Mouse (Mus musculus): ENCODE data around the gene Tsen15.
"Not testable (repeated sequence)": the region's sequence is repeated elsewhere in the genome, so short reads cannot be mapped to it uniquely, and the experiment has no call there.

The Tsen15 gene

DNA sequence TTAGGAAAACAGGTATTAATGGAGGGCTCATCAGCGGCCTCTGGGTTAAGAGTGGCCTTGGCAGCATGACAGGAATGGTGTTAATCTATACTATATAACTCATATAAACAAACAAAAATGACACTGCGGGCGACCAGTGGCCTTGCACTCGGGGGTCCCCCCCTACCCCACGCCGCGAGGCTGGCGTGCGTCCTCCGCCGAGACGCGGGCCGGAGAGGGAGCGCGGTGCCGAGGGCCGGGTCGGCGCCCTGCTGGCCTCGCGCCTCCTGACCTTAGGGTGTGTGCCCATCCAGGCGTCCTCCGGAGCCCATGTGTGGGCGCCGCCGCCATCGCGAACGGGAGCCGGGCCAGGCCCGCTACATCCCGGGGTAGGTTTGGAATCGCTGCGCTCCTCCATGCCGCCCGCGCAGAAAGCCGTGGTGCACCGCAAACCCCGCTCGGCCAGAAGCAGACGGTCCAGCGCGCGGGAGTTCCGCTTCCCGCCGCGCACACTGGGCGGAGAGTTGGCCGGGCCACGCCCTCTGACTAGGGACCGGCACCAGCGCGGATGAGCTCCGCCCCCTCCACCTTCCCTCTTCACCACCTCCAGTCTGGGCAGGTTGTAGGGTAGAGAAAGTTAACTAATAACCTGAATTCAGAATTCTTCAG lies at the start of gene Tsen15:
Gene Tsen15, minus strand, starts transcription at position 501 of the 648 bp plus-strand sequence.
- DNase-seq: peak; percentile 90

DNA sequence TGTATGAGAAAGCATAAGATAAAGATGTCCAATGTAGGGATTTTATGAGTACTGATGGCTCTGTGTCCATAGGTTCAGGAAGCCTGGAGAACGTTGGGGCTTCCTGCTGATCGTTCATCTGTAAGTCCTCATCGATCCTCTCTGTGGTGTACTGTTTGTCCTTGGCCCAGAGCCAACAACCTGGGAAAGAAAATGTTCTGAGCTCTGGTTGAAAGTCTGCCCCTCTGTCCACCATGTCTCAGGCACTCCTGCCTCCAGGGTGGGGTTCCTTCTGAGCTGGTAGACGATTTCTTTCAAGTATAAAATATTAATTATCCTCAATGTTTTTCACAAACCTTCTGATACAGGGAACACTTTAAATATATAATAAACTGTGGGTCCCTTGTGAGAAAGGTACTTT lies 47.7 kb upstream of the Tsen15 start:
- no peak for DNase-seq

DNA sequence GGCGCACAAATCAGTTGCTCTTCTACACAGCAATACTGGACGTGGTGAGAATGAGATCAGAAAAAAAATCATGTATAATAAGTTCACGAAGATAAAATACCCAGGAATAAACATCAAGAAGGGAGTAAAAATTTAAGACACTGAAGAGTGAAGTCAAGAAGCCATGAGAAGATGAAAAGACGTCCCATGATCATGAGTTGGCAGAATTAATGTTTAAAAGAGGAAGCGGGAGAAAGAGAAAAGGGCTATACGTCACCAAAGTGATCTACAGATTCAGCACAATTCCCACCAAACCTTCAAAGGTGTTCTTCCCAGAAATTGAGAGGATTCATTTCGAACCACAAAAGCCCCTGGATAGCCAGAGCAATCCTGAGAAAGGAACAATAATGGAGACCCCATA lies 43.3 kb upstream of the Tsen15 start:
- no peak for DNase-seq

DNA sequence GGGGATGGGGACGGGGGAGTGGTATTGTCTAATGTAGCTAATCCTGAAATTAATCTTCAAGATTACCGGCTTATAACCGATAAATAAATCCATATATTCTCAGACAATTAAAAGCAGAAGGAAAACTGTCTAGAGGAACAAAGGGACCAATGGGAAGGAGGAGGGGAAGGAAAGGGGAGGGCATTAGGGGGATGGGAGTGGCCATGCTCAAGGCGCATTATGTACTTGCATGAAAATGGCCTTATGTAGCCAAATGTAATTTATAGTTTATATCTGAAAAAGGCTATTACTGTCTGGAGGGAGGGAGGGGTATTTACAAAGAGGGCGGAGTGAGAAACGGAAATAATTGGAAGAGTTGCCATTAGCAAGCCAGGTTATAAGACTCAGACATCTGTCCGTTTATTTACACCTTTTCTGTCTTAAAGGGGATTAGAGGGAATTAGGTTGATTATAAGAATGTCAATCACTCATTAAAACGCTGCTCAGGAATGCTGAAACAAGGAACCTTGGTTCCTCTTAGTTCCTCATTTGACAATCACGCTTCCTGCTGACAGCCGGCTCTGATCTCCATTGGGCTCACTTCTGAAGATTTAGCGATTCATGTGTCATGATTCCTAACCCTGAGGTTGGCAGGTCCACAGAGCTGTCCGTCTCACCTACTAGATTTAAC lies 41.6 kb upstream of the Tsen15 start:
- no peak for DNase-seq

DNA sequence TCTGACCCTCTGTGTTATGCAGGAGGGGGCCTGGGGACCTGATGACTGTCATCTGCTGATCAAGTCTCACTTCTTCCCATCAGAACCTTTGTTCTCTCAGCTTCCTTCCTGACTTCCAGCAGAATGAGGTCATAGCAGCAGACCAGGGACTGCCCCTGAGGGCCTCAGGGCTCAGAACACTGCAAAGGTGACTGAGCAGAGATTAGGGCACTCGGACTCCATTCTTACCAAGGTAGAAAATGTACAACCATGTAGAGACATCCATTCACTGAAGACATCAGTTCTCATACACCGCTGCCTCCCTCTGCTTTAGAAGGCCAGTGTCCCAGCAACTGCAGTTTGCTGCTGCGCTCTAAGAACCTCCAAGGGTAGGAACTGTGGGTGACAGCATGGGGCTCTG lies 36.6 kb upstream of the Tsen15 start:
- no peak for DNase-seq

DNA sequence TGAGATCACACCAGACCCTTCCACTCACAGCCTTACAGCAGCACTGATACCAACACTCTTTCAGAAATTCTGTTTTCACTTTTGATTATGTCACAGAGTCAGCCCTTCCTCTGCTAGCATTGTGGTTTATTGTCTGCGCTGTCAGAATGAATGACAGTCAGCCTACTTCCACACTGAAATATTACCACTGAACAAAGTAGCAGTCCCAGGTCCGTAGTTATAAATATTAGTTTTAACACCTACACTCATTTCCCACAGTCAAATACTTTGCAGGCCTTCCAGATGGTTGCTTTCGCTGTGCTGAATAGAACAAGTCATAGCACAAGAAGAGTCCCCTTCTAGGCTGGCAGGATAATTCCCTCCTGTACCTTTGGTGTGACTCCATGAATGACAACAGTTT lies 35.8 kb upstream of the Tsen15 start:
- no peak for DNase-seq

DNA sequence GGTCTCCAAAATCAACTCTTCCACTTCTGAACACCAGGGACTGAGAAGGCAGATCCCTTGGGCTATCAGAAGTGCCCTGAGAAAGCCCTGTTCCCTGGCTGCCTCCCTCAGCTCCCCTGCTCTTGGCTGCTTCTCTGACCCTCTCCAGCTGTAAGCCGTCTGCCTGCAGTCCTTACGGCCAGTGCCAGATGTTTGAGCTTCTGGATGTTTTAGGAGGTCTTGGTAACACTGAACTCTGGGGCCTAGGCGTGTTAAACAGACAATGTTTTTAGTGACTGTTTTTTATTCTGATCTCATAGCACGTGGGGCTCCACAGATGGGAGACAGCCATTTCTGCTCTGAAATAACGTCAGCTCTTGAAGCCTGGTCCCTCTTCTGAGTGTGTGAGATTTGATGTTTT lies 31.1 kb upstream of the Tsen15 start:
- no peak for DNase-seq

DNA sequence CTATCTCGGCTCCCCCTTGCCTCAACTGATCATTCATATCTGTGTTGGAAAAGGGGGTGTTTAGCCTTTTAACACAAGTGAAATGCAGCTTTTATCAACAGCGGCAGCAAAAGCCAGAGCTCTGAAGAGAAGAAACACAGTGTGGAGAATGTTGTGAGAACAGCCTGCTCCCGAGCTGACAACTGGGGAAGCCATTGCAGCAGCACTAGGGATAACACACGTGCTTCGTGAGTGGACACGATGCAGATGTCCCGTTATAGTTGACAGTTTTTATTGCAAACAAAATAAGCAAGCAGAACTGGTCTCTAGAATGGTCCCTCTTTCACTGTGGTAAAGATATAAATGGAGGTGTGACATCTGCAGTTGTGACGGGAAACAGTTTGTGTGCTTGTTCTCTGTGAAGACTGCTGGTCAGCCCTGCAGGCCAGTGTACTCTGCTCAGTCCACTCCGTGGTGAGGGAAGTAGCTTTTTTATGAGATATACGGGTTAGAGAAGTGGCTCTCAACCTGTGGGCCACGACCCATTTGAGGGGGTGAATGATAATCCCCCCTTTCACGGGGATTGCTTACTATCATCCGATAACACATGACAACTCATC lies 29.9 kb upstream of the Tsen15 start:
- no peak for DNase-seq

DNA sequence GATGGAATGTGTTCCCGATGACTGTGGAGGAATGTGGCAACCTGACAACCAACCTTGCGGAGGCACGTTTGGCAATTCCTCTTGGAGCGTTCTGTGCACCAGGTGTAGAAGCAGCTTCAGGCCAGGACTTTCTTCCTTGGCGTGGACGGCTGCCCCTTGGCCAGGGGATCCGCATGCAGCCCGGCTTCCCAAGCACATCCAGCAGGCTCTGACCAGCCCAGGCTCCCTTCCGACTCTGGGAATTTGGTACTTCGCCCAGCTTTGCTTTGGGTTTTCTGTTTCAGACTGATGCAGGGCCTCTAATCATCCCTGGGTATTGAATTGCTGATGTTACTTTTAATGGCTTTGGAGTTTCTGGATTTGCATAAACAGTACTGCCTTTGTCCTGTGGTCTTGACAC lies 28.0 kb upstream of the Tsen15 start:
- DNase-seq: peak; percentile 20

DNA sequence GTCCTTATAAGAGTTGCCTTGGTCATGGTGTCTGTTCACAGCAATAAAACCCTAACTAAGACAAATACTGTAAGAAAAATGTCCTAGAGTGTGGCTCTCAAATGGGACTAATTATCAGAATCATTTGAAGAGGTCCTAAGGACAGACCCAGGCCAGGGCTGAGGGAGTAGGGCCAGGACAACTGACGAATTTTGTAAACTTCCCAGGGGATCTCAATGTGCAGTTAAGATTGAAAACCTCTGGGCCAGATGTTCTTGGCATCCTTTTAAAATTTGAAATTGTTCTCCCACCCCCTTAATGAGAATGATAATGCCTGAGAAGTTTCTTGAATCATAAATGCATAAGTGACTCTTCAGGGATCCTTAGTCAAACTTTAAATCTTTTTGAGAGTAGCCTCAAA lies 27.5 kb upstream of the Tsen15 start:
- DNase-seq: no peak

DNA sequence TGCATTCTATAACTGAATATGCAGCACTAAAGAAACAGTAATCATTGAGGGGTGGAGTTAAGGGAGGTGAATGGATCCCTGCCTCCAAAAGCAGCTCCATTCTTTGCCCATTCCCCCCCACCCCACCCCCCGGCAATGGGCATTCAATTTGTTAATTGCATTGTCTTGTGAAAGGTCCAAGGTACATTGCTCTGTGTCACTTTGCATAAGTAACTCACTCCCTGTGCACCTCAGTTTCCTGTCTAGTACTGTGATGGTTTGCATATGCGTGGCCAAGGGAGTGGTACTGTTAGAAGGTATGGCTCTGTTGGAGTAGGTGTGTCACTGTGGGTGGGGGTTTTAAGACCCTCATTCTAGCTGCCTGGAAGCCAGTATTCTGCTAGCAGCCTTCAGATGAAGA lies 26.6 kb upstream of the Tsen15 start:
- no peak for DNase-seq

DNA sequence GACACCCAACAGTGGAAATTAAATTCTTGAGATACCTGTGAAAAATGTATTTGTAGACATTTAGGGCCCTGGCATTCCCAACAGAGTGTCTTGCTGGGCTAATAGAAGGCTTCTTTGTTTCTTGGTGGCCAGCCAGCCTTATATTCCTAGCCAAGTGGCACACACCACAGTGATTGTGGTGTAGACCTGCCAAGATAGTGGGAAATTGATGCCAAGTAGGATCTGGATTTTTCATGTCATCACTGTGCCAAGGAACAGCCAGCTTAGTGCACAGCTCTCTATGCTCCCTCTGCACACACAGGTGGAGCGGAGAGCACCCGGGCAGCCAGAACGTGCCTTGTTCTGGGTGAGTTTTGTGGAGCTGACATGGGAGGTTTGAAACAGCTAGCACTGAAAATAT lies 24.2 kb upstream of the Tsen15 start:
- peak; percentile 10 for DNase-seq

DNA sequence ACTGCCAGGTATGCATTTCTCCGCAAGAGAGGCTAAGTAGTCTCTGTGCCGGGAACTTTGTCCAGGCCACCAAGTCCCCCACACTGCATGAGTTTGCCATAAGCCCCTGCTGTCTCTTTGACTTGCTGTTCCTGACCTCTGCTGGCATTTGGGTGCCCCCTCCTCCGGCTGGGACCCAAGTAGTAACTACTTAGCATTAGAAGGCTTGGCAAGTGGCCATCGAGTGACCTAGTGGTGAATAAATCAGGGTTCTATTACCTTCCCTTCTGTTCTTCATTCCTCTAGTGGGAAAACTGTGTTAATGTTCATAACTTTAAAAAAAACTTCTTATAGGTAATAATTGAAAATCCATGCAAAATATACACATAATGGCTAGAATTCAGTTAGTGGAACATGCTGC lies 22.9 kb upstream of the Tsen15 start:
- no peak for DNase-seq

DNA sequence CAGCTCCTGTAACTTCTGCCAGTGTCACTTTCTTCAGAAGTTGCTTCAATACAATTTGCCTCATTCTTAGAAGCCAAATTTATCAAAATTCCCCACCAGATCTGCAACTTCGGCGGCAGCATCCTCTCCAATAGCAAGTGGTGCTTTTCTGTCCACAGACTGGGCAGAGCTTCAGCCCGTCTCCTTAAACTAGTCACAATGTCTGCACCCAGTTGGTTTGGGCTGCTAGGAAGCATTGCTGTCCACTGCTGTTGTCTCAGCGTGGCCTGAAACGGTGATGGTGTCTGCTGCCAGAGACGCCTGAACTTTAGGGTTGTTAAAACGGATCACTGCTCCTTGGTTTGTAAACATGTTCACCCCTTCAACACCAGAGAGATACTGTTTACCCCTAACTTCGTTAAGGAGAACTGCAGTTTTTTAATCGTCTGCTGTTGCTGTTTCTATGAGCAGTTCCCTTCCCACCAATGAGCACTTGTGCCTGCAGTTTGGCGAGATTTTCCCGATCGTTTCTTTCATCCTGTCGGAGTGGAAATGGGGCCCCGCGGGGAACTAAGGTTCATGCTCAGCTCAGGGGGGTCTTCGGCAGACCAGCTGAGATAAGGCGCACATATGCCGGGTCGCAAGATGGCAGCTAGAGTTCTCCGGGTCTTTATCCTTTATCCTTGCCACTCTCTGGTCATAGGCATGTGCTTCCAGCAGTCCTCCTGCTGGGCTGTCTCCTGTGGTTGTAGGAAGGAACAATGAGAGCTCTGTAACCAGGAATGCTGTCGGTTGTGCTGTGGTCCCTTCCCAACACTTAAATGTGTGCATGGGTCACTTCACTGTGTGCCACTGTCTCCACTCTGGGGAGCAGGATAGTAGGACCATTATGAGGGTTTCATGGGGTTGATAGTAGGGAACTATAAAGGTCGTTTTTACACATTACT lies 20.8 kb upstream of the Tsen15 start:
- DNase-seq: no peak

DNA sequence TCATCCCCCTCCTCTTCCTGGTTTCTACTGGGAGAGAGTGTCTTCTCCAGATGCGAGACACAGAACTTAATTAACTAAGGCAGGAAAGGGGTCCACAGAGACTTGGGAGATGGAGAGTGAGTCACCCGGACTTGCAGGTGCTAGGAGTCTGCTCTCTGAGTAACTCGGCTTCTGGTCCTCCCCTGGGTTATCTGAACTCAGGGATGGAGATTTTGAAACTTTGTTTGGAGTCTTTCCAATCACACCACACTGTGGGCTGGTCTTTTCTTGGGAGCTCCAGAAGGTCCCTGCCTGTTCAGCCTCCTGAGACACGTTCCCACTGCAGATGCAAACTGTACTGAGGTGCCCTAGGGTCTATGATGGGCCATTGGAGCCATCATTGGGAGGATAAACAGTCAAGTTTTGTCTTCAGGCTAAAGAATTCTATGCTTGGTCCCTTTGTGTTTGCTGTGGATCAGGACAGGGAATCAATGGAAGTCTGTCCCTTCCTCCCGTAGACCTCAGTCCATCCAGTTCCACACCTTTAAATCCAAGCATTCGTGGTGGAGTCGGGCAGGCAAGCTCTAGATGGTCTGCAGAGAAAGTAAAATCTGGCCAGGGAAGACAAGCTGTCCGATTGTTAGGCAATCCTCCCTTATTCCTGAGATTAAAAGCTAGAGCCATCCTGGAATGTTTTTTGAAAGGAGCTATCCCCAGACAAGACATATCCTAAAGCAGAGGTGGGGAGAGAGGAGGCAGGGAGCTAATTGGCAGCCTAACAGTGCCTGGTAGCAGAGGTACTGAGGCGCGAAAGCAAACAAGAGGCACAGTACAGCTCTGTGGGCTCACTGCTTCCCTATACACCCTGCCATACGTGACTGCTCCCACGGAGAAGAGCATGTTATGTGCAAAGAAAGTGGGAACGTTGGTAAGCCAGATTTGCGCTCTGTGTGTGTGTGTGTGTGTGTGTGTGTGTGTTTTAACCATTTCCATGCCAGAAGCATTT lies 14.4 kb upstream of the Tsen15 start:
- peak; percentile 31 for DNase-seq

DNA sequence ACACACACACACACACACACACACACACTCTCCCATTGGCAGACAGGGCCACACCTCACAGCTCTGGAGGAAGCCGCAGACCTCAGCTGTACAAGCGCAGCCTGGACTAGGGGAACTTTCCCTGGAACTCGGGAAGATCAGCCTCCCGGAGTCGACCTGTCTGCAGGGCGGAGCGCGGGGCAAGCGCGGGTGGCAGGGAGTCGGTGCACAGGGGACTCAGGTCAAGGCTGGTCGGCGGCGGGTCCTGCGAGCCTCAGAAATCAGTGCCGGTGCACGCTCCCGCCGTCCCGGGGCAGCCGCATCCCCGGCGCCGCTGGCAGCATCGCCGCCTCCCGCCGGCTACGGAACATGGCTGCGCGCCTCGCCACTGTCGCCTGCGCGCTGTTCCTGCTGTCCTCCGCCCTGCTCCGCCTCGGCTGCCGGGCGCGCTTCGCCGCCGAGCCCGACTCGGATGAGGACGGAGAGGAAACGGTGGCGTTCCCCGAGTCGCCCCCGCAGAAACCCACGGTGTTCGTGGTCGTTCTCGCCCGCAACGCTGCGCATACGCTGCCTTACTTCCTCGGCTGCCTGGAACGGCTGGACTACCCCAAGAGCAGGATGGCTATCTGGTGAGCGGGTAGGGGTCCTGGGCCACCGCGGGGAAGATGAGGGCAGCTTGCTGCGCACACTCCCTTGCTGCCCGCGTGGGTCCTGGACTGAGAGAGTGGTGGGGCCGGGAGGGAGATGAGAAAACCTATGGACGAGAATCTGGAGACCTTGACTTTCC lies 13.5 kb upstream of the Tsen15 start, which contains the start of gene Colgalt2:
Gene Colgalt2, plus strand, starts transcription at position 41 of the 766 bp plus-strand sequence.
- DNase-seq: peak; percentile 70

DNA sequence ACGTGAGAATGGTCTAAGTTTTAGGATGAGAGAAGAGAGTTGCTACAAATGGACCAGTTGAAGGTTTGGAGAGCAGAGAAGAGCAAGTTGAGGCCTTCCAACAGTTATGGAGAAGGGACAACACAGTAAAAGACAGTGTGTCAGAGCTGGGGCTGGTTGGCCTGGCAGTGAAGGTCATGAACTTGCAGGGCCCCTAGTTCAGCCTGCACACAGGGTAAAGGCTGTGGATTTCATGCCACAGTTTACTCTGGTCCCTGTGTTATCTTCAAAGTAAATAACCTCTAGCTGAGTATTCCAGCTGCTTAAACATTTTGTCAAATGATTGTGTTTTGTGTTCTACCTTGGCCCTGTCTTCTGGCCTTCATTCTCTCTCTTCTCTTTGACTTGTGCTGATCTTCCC lies 12.2 kb upstream of the Tsen15 start:
- no peak for DNase-seq

DNA sequence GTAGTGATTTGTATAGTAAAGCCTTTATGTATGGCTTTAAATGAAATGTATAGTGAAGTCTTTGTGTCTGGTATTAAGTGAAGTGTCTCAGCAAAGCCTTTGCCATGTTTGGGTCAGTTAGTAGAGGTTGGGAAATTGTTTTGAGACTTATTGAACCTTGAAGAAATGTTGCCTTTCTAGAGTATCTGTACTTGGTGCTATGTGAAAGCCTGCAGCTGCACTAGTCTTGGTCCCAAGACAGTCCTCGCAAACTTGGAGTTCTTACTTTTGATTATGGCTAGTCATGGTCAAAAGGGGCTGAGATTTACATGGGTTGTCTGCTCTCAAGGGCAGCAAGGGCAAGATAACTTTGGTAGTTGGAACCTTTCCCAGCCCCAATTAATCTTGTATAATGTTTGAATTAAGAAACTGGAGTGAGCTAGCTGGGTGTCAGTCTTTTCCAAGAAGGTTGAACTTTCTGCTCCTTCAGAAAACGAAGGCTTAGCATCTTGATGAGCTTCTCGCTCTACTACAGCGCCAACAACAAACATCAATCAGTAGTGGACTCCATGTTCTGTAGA lies 8.5 kb upstream of the Tsen15 start:
- DNase-seq: no peak

DNA sequence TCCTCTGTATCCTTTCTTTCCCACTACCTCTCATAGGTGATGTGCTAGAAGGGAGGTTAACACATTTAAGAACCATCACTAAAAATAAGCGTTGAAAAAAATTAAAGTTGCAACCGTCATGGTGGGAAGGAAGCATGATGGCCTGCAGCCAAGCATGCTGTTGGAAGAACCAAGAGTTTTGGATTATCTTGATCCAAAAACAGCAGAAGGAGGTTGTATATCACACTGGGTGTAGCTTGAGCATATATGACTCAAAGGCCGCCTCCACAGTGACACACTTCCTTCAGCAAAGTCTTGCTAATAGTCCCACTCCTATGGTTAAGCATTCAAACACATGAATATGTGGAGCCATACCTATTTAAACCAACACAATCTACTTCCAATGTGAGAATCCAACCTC lies 7.6 kb upstream of the Tsen15 start:
- peak; percentile 43 for DNase-seq

DNA sequence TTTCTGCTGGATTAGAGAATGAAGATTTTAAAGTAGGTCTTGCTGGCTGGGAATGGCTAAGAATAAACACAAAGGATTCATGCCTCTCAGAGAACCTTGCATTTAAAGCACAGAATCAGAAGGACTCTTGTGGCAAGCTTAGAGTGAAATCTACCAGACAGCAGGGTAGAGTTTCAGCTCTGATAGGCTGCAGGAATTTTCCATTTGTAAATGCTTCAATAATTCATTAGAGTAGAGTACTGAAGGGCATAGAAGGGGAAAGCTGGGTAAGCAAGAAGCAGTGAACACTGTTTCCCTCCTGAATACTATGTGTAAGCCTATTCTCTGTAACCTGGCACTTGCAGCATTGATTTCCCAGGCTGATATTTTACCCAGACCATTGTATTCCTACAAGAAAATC lies 2.8 kb upstream of the Tsen15 start:
- DNase-seq: no peak

DNA sequence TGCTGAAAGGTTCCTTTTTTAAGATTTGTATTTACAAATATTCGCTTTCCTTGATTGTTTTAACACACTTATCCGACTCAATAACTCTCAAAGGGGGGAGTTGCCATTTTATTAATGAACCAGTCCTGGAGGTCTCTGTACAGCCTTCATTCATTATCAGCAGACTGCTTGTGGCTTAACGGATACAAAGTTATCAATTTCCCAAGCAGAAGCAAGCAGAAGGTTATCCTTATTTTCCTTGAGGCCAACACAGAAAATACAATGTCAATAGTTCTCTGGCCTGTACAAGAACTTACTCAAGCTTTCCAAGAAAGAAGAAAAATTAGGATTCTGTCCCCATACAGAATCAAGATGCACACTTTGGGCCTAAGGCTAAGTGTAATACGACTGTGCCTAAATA lies 795 bp downstream of the Tsen15 start:
- DNase-seq: not testable (repeated sequence)

All from right cerebral cortex, postnatal 25 days (tissue).